In the genomic region with DNA sequence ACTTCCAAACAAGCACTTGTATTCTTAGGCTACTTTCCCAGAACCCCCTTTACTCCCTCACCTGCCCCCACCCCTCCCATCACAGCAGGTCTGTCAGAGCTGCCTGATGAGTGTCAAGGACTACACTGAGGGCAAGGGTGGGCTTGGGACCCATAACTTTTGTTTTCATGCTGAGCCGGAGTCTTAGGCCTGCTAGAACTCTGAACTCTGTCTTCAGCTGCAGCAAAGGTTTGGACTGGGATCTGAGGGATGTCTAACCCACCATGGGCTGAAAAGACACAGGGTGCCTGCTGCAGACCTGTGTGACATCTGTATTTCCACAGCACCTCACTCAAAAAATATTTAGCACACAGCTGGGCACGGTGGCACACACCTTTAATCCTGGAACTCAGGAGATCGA, we compare ENCODE assay signal across 11 mouse cellular contexts. TPM values are rescaled to one million over a fixed set of nuclear protein-coding genes. Genes with fewer than 3 reads are reported as not detected.
A peak's percentile ranks its signal among the peaks of the same experiment; 100 is the strongest.
DNase-seq lines count a peak whose midpoint lies in the region; ATAC-seq and TF ChIP-seq lines count a peak whose summit lies in the region.
"Had no signal": no experiment of that assay in that cellular context is flagged by ENCODE, and none has a peak within 500 bp of the region (broad histone marks: within the 10 kb centered on the region; RNA-seq: fewer than 3 reads in every experiment).

No protein-coding gene starts in this region.

- H3K9me3 ChIP-seq in forebrain, embryonic 13.5 days (replicated peaks): no peaks in the 10 kb centered on the region
- H3K9me3 ChIP-seq in forebrain, embryonic 14.5 days (replicated peaks; ENCODE audit: control insufficient read depth, low read length): no peaks in the 10 kb centered on the region
- H3K9me3 ChIP-seq in embryonic facial prominence, embryonic 13.5 days: peaks cover 5% of the 10 kb centered on the region; the same call in 1 of the 2 replicates
- H3K9me3 ChIP-seq in liver, embryonic 13.5 days (replicated peaks): peaks cover 6% of the 10 kb centered on the region

- H3K4me1 ChIP-seq in forebrain, embryonic 13.5 days: peaks cover 29% of the 10 kb centered on the region
- H3K4me1 ChIP-seq in forebrain, embryonic 14.5 days (ENCODE audit: control insufficient read depth, insufficient read depth, low read length): peaks cover 14% of the 10 kb centered on the region
- H3K4me1 ChIP-seq in embryonic facial prominence, embryonic 13.5 days: peaks cover 21% of the 10 kb centered on the region
- peaks cover 42% of the 10 kb centered on the region for H3K4me1 ChIP-seq in liver, embryonic 13.5 days (replicated peaks)

- WGBS in forebrain, embryonic 13.5 days: 85% methylated on average over 3 of the region's 3 CpGs
- WGBS in forebrain, embryonic 14.5 days: 90% methylated on average over 3 of the region's 3 CpGs
- WGBS in embryonic facial prominence, embryonic 13.5 days: 67% methylated on average over 3 of the region's 3 CpGs
- 78% methylated on average over 3 of the region's 3 CpGs for WGBS in liver, embryonic 13.5 days (ENCODE audit: insufficient replicate concordance)

- H3K27ac ChIP-seq in forebrain, embryonic 13.5 days: no peak overlapping the region
- no peak overlapping the region for H3K27ac ChIP-seq in forebrain, embryonic 14.5 days (ENCODE audit: low read depth, low read length)
- H3K27ac ChIP-seq in layer of hippocampus, adult 2 months: peak overlapping the region; percentile 96
- H3K27ac ChIP-seq in embryonic facial prominence, embryonic 13.5 days: peak overlapping the region; percentile 97; the same call in 1 of the 2 replicates
- 0 out of 2 replicates have a peak overlapping the region, but pooled peaks have one; percentile 95 for H3K27ac ChIP-seq in liver, embryonic 13.5 days

- no peak overlapping the region for H3K4me2 ChIP-seq in forebrain, embryonic 13.5 days
- no peak overlapping the region for H3K4me2 ChIP-seq in forebrain, embryonic 14.5 days (ENCODE audit: low read length)
- H3K4me2 ChIP-seq in embryonic facial prominence, embryonic 13.5 days: no peak overlapping the region
- H3K4me2 ChIP-seq in liver, embryonic 13.5 days: no peak overlapping the region

- H3K27me3 ChIP-seq in forebrain, embryonic 13.5 days: no peaks in the 10 kb centered on the region
- H3K27me3 ChIP-seq in forebrain, embryonic 14.5 days (replicated peaks; ENCODE audit: control insufficient read depth, insufficient read depth, low read length): no peaks in the 10 kb centered on the region
- no peaks in the 10 kb centered on the region for H3K27me3 ChIP-seq in embryonic facial prominence, embryonic 13.5 days
- H3K27me3 ChIP-seq in liver, embryonic 13.5 days: no peaks in the 10 kb centered on the region

- 0 out of 2 replicates have a peak overlapping the region, but pooled peaks have one; percentile 99 for H3K9ac ChIP-seq in forebrain, embryonic 13.5 days
- H3K9ac ChIP-seq in forebrain, embryonic 14.5 days (ENCODE audit: low read length): no peak overlapping the region
- peak overlapping the region; percentile 100 for H3K9ac ChIP-seq in embryonic facial prominence, embryonic 13.5 days
- peak overlapping the region; percentile 26; the same call in 1 of the 2 replicates for H3K9ac ChIP-seq in liver, embryonic 13.5 days

- DNase-seq in forebrain, embryonic 14.5 days (ENCODE audit: low spot score): no peak
- DNase-seq in layer of hippocampus, adult 2 months (ENCODE audit: low spot score in 2 of 2): no peak
- no peak for DNase-seq in layer of hippocampus, postnatal 36 days
- no peak for DNase-seq in liver, embryonic 13.5 days
- DNase-seq in layer of hippocampus, postnatal 25 days (ENCODE audit: extremely low spot score in 1 of 2, low spot score in 1 of 2): no peak
- no peak for DNase-seq in right cerebral cortex, postnatal 4 days
- DNase-seq: B cell, adult 2 months; lung, adult 18-20 months had no signal

- H3K4me3 ChIP-seq in forebrain, embryonic 13.5 days: no peak overlapping the region
- H3K4me3 ChIP-seq in forebrain, embryonic 14.5 days (ENCODE audit: low read depth, low read length): no peak overlapping the region
- no peak overlapping the region for H3K4me3 ChIP-seq in layer of hippocampus, adult 2 months
- H3K4me3 ChIP-seq in embryonic facial prominence, embryonic 13.5 days: no peak overlapping the region
- no peak overlapping the region for H3K4me3 ChIP-seq in liver, embryonic 13.5 days (replicated peaks)

- ATAC-seq in forebrain, embryonic 13.5 days: no peak
- no peak for ATAC-seq in forebrain, embryonic 14.5 days
- no peak for ATAC-seq in embryonic facial prominence, embryonic 13.5 days (ENCODE audit: insufficient number of reproducible peaks, insufficient read depth, low FRiP score, low TSS enrichment, low read depth)
- no peak for ATAC-seq in liver, embryonic 13.5 days (ENCODE audit: low read depth)

- peaks cover 52% of the 10 kb centered on the region for H3K36me3 ChIP-seq in forebrain, embryonic 13.5 days (ENCODE audit: poor library complexity, severe bottlenecking)
- peaks cover 25% of the 10 kb centered on the region for H3K36me3 ChIP-seq in forebrain, embryonic 14.5 days (ENCODE audit: control insufficient read depth, insufficient read depth, low read length)
- peaks cover 64% of the 10 kb centered on the region for H3K36me3 ChIP-seq in embryonic facial prominence, embryonic 13.5 days
- H3K36me3 ChIP-seq in liver, embryonic 13.5 days: peaks cover 60% of the 10 kb centered on the region

- TF ChIP-seq CTCF in layer of hippocampus, adult 2 months (conservative IDR thresholded peaks at IDR 0.05): no peak

RNA-seq across cellular contexts. Expression of a gene that starts 1.3 kb away (rescaled TPM):
- 444 and 501 TPM in 2 replicates for polyA plus RNA-seq in forebrain, embryonic 13.5 days (2015; fragmentation: Nextera tagmentation; extraction: Ambion mirVana)
- 360 and 532 TPM in 2 replicates for polyA plus RNA-seq in forebrain, embryonic 14.5 days (2014; fragmentation: Nextera tagmentation; extraction: Ambion mirVana)
- total RNA-seq in layer of hippocampus, adult 2 months (2021): 100 to 1,000 TPM; 345 to 350 TPM
- total RNA-seq in layer of hippocampus, postnatal 36 days (2021): 100 to 1,000 TPM; 342 TPM
- 653 and 701 TPM in 2 replicates for polyA plus RNA-seq in embryonic facial prominence, embryonic 13.5 days (2015; fragmentation: Nextera tagmentation; extraction: Ambion mirVana)
- polyA plus RNA-seq in liver, embryonic 13.5 days (2015; fragmentation: Nextera tagmentation; extraction: Ambion mirVana): 372 and 464 TPM in 2 replicates
- total RNA-seq in layer of hippocampus, postnatal 25 days (2021): 100 to 1,000 TPM; 353 to 376 TPM

RNA-seq across cellular contexts. Expression of a gene that starts 13.6 kb away (rescaled TPM):
- polyA plus RNA-seq in forebrain, embryonic 13.5 days (2015; fragmentation: Nextera tagmentation; extraction: Ambion mirVana): 22.6 and 24.6 TPM in 2 replicates
- polyA plus RNA-seq in forebrain, embryonic 14.5 days (2014; fragmentation: Nextera tagmentation; extraction: Ambion mirVana): 21.7 and 24.5 TPM in 2 replicates
- total RNA-seq in layer of hippocampus, adult 2 months (2021): 10 to 100 TPM; 30.3 to 34.9 TPM
- 10 to 100 TPM; 25.2 to 27.9 TPM for total RNA-seq in layer of hippocampus, postnatal 36 days (2021)
- 34.5 and 39.5 TPM in 2 replicates for polyA plus RNA-seq in embryonic facial prominence, embryonic 13.5 days (2015; fragmentation: Nextera tagmentation; extraction: Ambion mirVana)
- polyA plus RNA-seq in liver, embryonic 13.5 days (2015; fragmentation: Nextera tagmentation; extraction: Ambion mirVana): 11.3 and 13.5 TPM in 2 replicates
- total RNA-seq in layer of hippocampus, postnatal 25 days (2021): 10 to 100 TPM; 22.6 to 27.1 TPM

RNA-seq across cellular contexts. Expression of a gene that starts 23.7 kb away (rescaled TPM):
- polyA plus RNA-seq in forebrain, embryonic 13.5 days (2015; fragmentation: Nextera tagmentation; extraction: Ambion mirVana): 2.4 and 2.8 TPM in 2 replicates
- polyA plus RNA-seq in forebrain, embryonic 14.5 days (2014; fragmentation: Nextera tagmentation; extraction: Ambion mirVana): 1.8 and 2.4 TPM in 2 replicates
- 1 to 10 TPM; 3.0 to 3.2 TPM for total RNA-seq in layer of hippocampus, adult 2 months (2021)
- total RNA-seq in layer of hippocampus, postnatal 36 days (2021): 1 to 10 TPM; 1.7 to 3.7 TPM
- 14.9 and 18.9 TPM in 2 replicates for polyA plus RNA-seq in embryonic facial prominence, embryonic 13.5 days (2015; fragmentation: Nextera tagmentation; extraction: Ambion mirVana)
- polyA plus RNA-seq in liver, embryonic 13.5 days (2015; fragmentation: Nextera tagmentation; extraction: Ambion mirVana): 0.76 and 0.96 TPM in 2 replicates
- total RNA-seq in layer of hippocampus, postnatal 25 days (2021): 1 to 10 TPM; 2.2 to 4.0 TPM

RNA-seq across cellular contexts. Expression of a gene that starts 38.1 kb away (rescaled TPM):
- polyA plus RNA-seq in forebrain, embryonic 13.5 days (2015; fragmentation: Nextera tagmentation; extraction: Ambion mirVana): 1.4 and 1.7 TPM in 2 replicates
- 1.3 and 1.5 TPM in 2 replicates for polyA plus RNA-seq in forebrain, embryonic 14.5 days (2014; fragmentation: Nextera tagmentation; extraction: Ambion mirVana)
- not detected for total RNA-seq in layer of hippocampus, adult 2 months (2021)
- total RNA-seq in layer of hippocampus, postnatal 36 days (2021): not detected
- polyA plus RNA-seq in embryonic facial prominence, embryonic 13.5 days (2015; fragmentation: Nextera tagmentation; extraction: Ambion mirVana): 7.3 and 10.5 TPM in 2 replicates
- 0.52 and 1.3 TPM in 2 replicates for polyA plus RNA-seq in liver, embryonic 13.5 days (2015; fragmentation: Nextera tagmentation; extraction: Ambion mirVana)
- not detected for total RNA-seq in layer of hippocampus, postnatal 25 days (2021)
- polyA plus RNA-seq: frontal cortex, adult 2 months had no signal

Comparison
In these comparisons a context has a peak if more than half of its experiments do, and no peak if none do; other contexts are left out.
1. H3K27ac ChIP-seq: peak in layer of hippocampus, adult 2 months (single experiment), embryonic facial prominence, embryonic 13.5 days (single experiment) and liver, embryonic 13.5 days (single experiment); none in forebrain, embryonic 13.5 days (single experiment) and forebrain, embryonic 14.5 days (single experiment).